Mouse (Mus musculus): Measurements from ENCODE around the gene Lgr6. TPM values are rescaled to one million over a fixed set of nuclear protein-coding genes. Genes with fewer than 3 reads are reported as not detected.
A peak's percentile ranks its signal among the peaks of the same experiment; 100 is the strongest.

Gene Lgr6
- polyA plus RNA-seq, 1 experiment from 2014 or later: 0.77 TPM

- ATAC-seq (replicated peaks): no peak
- WGBS: 67% methylated on average over 5 of the region's 5 CpGs
- Histone ChIP-seq H3K9me3 (no peaks in the 10 kb centered on the region), H3K4me3 (no peak overlapping the region), H3K27ac (no peak overlapping the region), H3K27me3 (replicated peaks) (no peaks in the 10 kb centered on the region), H3K4me1 (no peaks in the 10 kb centered on the region), H3K36me3 (replicated peaks) (no peaks in the 10 kb centered on the region), H3K4me2 (no peak overlapping the region), H3K9ac (no peak overlapping the region)
These were observed 42.1 kb downstream of the Lgr6 start for GRCm38 (mm10) chr1:135062936-135063335.

- WGBS: 95% methylated on average over 6 of the region's 6 CpGs
- H3K27me3 ChIP-seq (replicated peaks): no peaks in the 10 kb centered on the region
- no peaks in the 10 kb centered on the region for H3K9me3 ChIP-seq
- no peaks in the 10 kb centered on the region for H3K4me1 ChIP-seq
- H3K9ac ChIP-seq: no peak overlapping the region
- ATAC-seq (replicated peaks): no peak
- H3K4me3 ChIP-seq: no peak overlapping the region
- H3K4me2 ChIP-seq: no peak overlapping the region
- H3K36me3 ChIP-seq (replicated peaks): no peaks in the 10 kb centered on the region
- no peak overlapping the region for H3K27ac ChIP-seq
These were observed 43.8 kb downstream of the Lgr6 start for GRCm38 (mm10) chr1:135061300-135061699.

- no peaks in the 10 kb centered on the region for H3K4me1 ChIP-seq
- H3K9me3 ChIP-seq: no peaks in the 10 kb centered on the region
- 83% methylated on average over 6 of the region's 6 CpGs for WGBS
- H3K36me3 ChIP-seq (replicated peaks): no peaks in the 10 kb centered on the region
- no peak overlapping the region for H3K4me2 ChIP-seq
- ATAC-seq (replicated peaks): no peak
- no peak overlapping the region for H3K9ac ChIP-seq
- no peak overlapping the region for H3K4me3 ChIP-seq
- H3K27ac ChIP-seq: no peak overlapping the region
- H3K27me3 ChIP-seq (replicated peaks): no peaks in the 10 kb centered on the region
These were observed 44.9 kb downstream of the Lgr6 start for GRCm38 (mm10) chr1:135060174-135060573.

- Histone ChIP-seq H3K9me3 (no peaks in the 10 kb centered on the region), H3K4me1 (no peaks in the 10 kb centered on the region), H3K4me2 (no peak overlapping the region), H3K27me3 (replicated peaks) (no peaks in the 10 kb centered on the region), H3K36me3 (replicated peaks) (no peaks in the 10 kb centered on the region), H3K27ac (no peak overlapping the region), H3K9ac (no peak overlapping the region), H3K4me3 (no peak overlapping the region)
- 88% methylated on average over 8 of the region's 8 CpGs for WGBS
- no peak for ATAC-seq (replicated peaks)
These were observed 48.2 kb downstream of the Lgr6 start for GRCm38 (mm10) chr1:135056901-135057300.

- WGBS: 79% methylated on average over 5 of the region's 5 CpGs
- no peaks in the 10 kb centered on the region for H3K27me3 ChIP-seq (replicated peaks)
- H3K9ac ChIP-seq: no peak overlapping the region
- H3K9me3 ChIP-seq: no peaks in the 10 kb centered on the region
- H3K36me3 ChIP-seq (replicated peaks): no peaks in the 10 kb centered on the region
- H3K27ac ChIP-seq: no peak overlapping the region
- ATAC-seq (replicated peaks): no peak
- no peak overlapping the region for H3K4me2 ChIP-seq
- H3K4me3 ChIP-seq: no peak overlapping the region
- H3K4me1 ChIP-seq: no peaks in the 10 kb centered on the region
These were observed 51.0 kb downstream of the Lgr6 start for GRCm38 (mm10) chr1:135054121-135054520.

GRCm38 (mm10) chr1:135044439-135044838, 60.6 kb downstream of the Lgr6 start:
- WGBS: 96% methylated on average over 2 of the region's 2 CpGs
- Histone ChIP-seq H3K4me1 (no peaks in the 10 kb centered on the region), H3K9me3 (no peaks in the 10 kb centered on the region), H3K4me2 (no peak overlapping the region), H3K27ac (no peak overlapping the region), H3K27me3 (replicated peaks) (no peaks in the 10 kb centered on the region), H3K4me3 (no peak overlapping the region), H3K36me3 (replicated peaks) (no peaks in the 10 kb centered on the region), H3K9ac (no peak overlapping the region)
- ATAC-seq (replicated peaks): no peak

GRCm38 (mm10) chr1:135036297-135036696, 68.8 kb downstream of the Lgr6 start:
- 85% methylated on average over 5 of the region's 5 CpGs for WGBS
- Histone ChIP-seq H3K4me2 (no peak overlapping the region), H3K27ac (no peak overlapping the region), H3K9me3 (no peaks in the 10 kb centered on the region), H3K4me3 (no peak overlapping the region), H3K4me1 (no peaks in the 10 kb centered on the region), H3K9ac (no peak overlapping the region), H3K27me3 (replicated peaks) (no peaks in the 10 kb centered on the region), H3K36me3 (replicated peaks) (no peaks in the 10 kb centered on the region)
- no peak for ATAC-seq (replicated peaks)

GRCm38 (mm10) chr1:135032658-135033057, 72.4 kb downstream of the Lgr6 start:
- no peak overlapping the region for H3K9ac ChIP-seq
- no peak overlapping the region for H3K4me3 ChIP-seq
- H3K4me1 ChIP-seq: no peaks in the 10 kb centered on the region
- 46% methylated on average over 8 of the region's 8 CpGs for WGBS
- no peaks in the 10 kb centered on the region for H3K27me3 ChIP-seq (replicated peaks)
- no peak overlapping the region for H3K4me2 ChIP-seq
- H3K27ac ChIP-seq: no peak overlapping the region
- no peaks in the 10 kb centered on the region for H3K36me3 ChIP-seq (replicated peaks)
- no peaks in the 10 kb centered on the region for H3K9me3 ChIP-seq
- no peak for ATAC-seq (replicated peaks)

- ATAC-seq (replicated peaks): no peak
- WGBS: 89% methylated on average over 2 of the region's 2 CpGs
- no peak overlapping the region for H3K4me2 ChIP-seq
- H3K27me3 ChIP-seq (replicated peaks): no peaks in the 10 kb centered on the region
- H3K27ac ChIP-seq: no peak overlapping the region
- no peak overlapping the region for H3K9ac ChIP-seq
- no peaks in the 10 kb centered on the region for H3K36me3 ChIP-seq (replicated peaks)
- H3K9me3 ChIP-seq: no peaks in the 10 kb centered on the region
- H3K4me3 ChIP-seq: no peak overlapping the region
- H3K4me1 ChIP-seq: no peaks in the 10 kb centered on the region
These were observed 75.0 kb downstream of the Lgr6 start for GRCm38 (mm10) chr1:135030121-135030520.

GRCm38 (mm10) chr1:135026275-135026674, 78.8 kb downstream of the Lgr6 start:
- H3K27ac ChIP-seq: 0 out of 2 replicates have a peak overlapping the region, but pooled peaks have one; percentile 20
- H3K9me3 ChIP-seq: no peaks in the 10 kb centered on the region
- no peaks in the 10 kb centered on the region for H3K36me3 ChIP-seq (replicated peaks)
- no peak overlapping the region for H3K9ac ChIP-seq
- no peak overlapping the region for H3K4me3 ChIP-seq
- ATAC-seq (replicated peaks): no peak
- 56% methylated on average over 1 of the region's 1 CpGs for WGBS
- H3K4me2 ChIP-seq: no peak overlapping the region
- no peaks in the 10 kb centered on the region for H3K27me3 ChIP-seq (replicated peaks)
- H3K4me1 ChIP-seq: 0 out of 2 replicates have a peak, but pooled peaks cover 2% of the 10 kb centered on the region

GRCm38 (mm10) chr1:135023583-135023982, 81.5 kb downstream of the Lgr6 start:
- Histone ChIP-seq H3K27me3 (replicated peaks) (no peaks in the 10 kb centered on the region), H3K27ac (no peak overlapping the region), H3K9ac (no peak overlapping the region), H3K4me3 (no peak overlapping the region), H3K9me3 (no peaks in the 10 kb centered on the region), H3K4me2 (no peak overlapping the region), H3K36me3 (replicated peaks) (no peaks in the 10 kb centered on the region), H3K4me1 (peaks cover 22% of the 10 kb centered on the region)
- no peak for ATAC-seq (replicated peaks)
- 71% methylated on average over 1 of the region's 1 CpGs for WGBS

GRCm38 (mm10) chr1:135021936-135022335, 83.1 kb downstream of the Lgr6 start:
- Histone ChIP-seq H3K9me3 (no peaks in the 10 kb centered on the region), H3K27me3 (replicated peaks) (no peaks in the 10 kb centered on the region), H3K9ac (no peak overlapping the region), H3K27ac (no peak overlapping the region), H3K4me3 (no peak overlapping the region), H3K4me1 (peaks cover 25% of the 10 kb centered on the region), H3K4me2 (no peak overlapping the region), H3K36me3 (replicated peaks) (no peaks in the 10 kb centered on the region)
- WGBS: 85% methylated on average over 5 of the region's 5 CpGs
- no peak for ATAC-seq (replicated peaks)

GRCm38 (mm10) chr1:135020970-135021369, 84.1 kb downstream of the Lgr6 start:
- Histone ChIP-seq H3K27me3 (replicated peaks) (no peaks in the 10 kb centered on the region), H3K36me3 (replicated peaks) (no peaks in the 10 kb centered on the region), H3K4me2 (no peak overlapping the region), H3K4me1 (peaks cover 25% of the 10 kb centered on the region), H3K9me3 (no peaks in the 10 kb centered on the region), H3K27ac (no peak overlapping the region), H3K4me3 (no peak overlapping the region), H3K9ac (no peak overlapping the region)
- WGBS: 42% methylated on average over 5 of the region's 5 CpGs
- no peak for ATAC-seq (replicated peaks)

All from midbrain, embryonic 15.5 days (tissue).